Mouse (Mus musculus) brain, embryonic 14.5 days (tissue): ENCODE data around the gene Ahnak.

Source experiments
- CTCF ChIP-seq: fragments of 200-500 bp; IDR thresholded peaks from 2 replicates; pipeline ENCODE4 v1.5.1; 2012; ENCODE audit warnings: inconsistent platforms, mild to moderate bottlenecking, moderate library complexity, borderline replicate concordance; ENCODE audit not compliant: insufficient read depth, insufficient read length; ENCODE audit errors: extremely low read depth
- POLR2A ChIP-seq: fragments of 200-500 bp; IDR thresholded peaks from 2 replicates; pipeline ENCODE4 v1.6.1; 2012; ENCODE audit warnings: mild to moderate bottlenecking, inconsistent platforms, borderline replicate concordance; ENCODE audit not compliant: poor library complexity, insufficient read depth, insufficient read length, severe bottlenecking; ENCODE audit errors: extremely low read depth

DNA sequence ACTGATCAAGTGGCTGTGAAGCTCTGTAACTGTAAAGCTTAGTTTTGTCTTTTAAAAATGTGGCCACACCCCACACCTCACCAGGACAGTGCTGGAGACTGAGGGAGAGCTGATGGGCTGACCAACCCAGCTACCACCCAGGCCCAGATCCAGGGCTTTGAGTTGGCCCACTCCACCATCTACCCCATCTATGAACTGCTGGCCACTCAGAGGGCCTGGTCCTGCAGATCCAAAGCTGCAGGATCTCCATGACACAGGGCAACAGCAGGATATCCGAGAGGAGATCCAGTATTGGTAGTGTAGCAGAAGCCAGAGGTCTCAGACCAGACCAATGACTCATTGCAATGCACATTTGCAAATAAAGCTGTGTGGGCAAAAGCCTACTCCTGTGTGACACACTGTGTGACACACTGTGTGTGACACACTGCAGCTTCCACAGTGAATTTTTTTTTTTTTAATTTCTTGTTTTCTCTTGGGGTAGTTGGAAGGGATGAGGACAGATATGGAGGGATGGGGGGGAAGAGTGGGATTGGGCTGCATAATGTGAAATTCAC lies 69.3 kb downstream of the Ahnak start:
- TF ChIP-seq CTCF (no peak), POLR2A (no peak)
